Mouse (Mus musculus) G1E (cell line): Measurements from ENCODE around the gene Gabrr2.

ENCODE experiments used
- CTCF ChIP-seq: IDR thresholded peaks from 2 replicates; pipeline ENCODE4 v1.5.1; 2012; ENCODE audit warnings: low read depth, low read length, inconsistent platforms, mixed read lengths
- GATA1 ChIP-seq: IDR thresholded peaks from 2 replicates; pipeline ENCODE4 v1.6.1; 2012; ENCODE audit warnings: borderline replicate concordance, low read length, inconsistent platforms, mixed read lengths
- GATA2 ChIP-seq: IDR thresholded peaks from 2 replicates; pipeline ENCODE4 v1.6.1; 2012; ENCODE audit warnings: low read depth, low read length, inconsistent platforms, borderline replicate concordance
- TAL1 ChIP-seq: conservative IDR thresholded peaks from 2 replicates; pipeline ENCODE4 v1.6.1; 2012; ENCODE audit warnings: low read depth, low read length, inconsistent platforms, mixed read lengths

GRCm38 (mm10) chr4:33049601-33050000, 13.2 kb upstream of the Gabrr2 start:
- TF ChIP-seq CTCF (no peak), GATA1 (no peak), GATA2 (no peak), TAL1 (no peak)
